Mouse (Mus musculus) midbrain, embryonic 14.5 days (tissue): ENCODE data around the gene Mex3b. TPM values are rescaled to one million over a fixed set of nuclear protein-coding genes. Genes with fewer than 3 reads are reported as not detected.

Experiments
- polyA plus RNA-seq: library from polyadenylated mRNA; unstranded; fragments of >200 nt; fragmentation: Nextera tagmentation; extraction: Ambion mirVana; gene quantifications from 2 replicates; pipeline ENCODE4 v1.2.1, GENCODE M21; 2014

The Mex3b gene
- polyA plus RNA-seq, 1 experiment from 2014 or later: 51.8 TPM

Other genes starting within 250 kb of the Mex3b start
- 21.5 and 27.8 TPM in 2 replicates for gene Saxo2, start 218.8 kb upstream of the Mex3b start, polyA plus RNA-seq
- gene Efl1, start 218.7 kb upstream of the Mex3b start, polyA plus RNA-seq: 19.6 and 24.8 TPM in 2 replicates